In genomic region chr12:71748731-71749130, GRCm38 (mm10) we compare ENCODE assay signal across 8 mouse cellular contexts.
A peak's percentile ranks its signal among the peaks of the same experiment; 100 is the strongest.
DNase-seq lines count a peak whose midpoint lies in the region; ATAC-seq and TF ChIP-seq lines count a peak whose summit lies in the region.

No protein-coding gene starts in this region.

- peak; percentile 76 for ATAC-seq in intestine, embryonic 16.5 days

- no peaks in the 10 kb centered on the region for H3K27me3 ChIP-seq in cerebellum, adult 2 months (ENCODE audit: control insufficient read depth, insufficient read depth, low read length)
- no peaks in the 10 kb centered on the region for H3K27me3 ChIP-seq in intestine, embryonic 16.5 days (replicated peaks; ENCODE audit: control insufficient read depth, insufficient read depth, low read length)

- H3K4me1 ChIP-seq in cerebellum, adult 2 months (ENCODE audit: control insufficient read depth, insufficient read depth, low read length): peaks cover 9% of the 10 kb centered on the region; the same call in 1 of the 2 replicates
- 0 out of 2 replicates have a peak, but pooled peaks cover 11% of the 10 kb centered on the region for H3K4me1 ChIP-seq in intestine, embryonic 16.5 days (ENCODE audit: control insufficient read depth, insufficient read depth, low read length)

- no peak for TF ChIP-seq CTCF in cerebellum, adult 2 months (IDR thresholded peaks at IDR 0.05; ENCODE audit: borderline replicate concordance, insufficient read depth, low read depth, low read length)
- TF ChIP-seq CTCF in left cerebral cortex, adult 2 months (IDR thresholded peaks at IDR 0.05): no peak

- no peak for TF ChIP-seq POLR2A in cerebellum, adult 2 months (IDR thresholded peaks at IDR 0.05; ENCODE audit: borderline replicate concordance, insufficient read depth, low read length)

- no peak overlapping the region for H3K4me3 ChIP-seq in cerebellum, adult 2 months (replicated peaks; ENCODE audit: insufficient read depth, low read depth, low read length)
- H3K4me3 ChIP-seq in intestine, embryonic 16.5 days (ENCODE audit: low read length): no peak overlapping the region
- H3K4me3 ChIP-seq in left cerebral cortex, adult 2 months: no peak overlapping the region

- no peaks in the 10 kb centered on the region for H3K36me3 ChIP-seq in intestine, embryonic 16.5 days (ENCODE audit: control insufficient read depth, insufficient read depth, low read length)

- H3K9ac ChIP-seq in intestine, embryonic 16.5 days (ENCODE audit: low read depth, low read length): peak overlapping the region; percentile 21; the same call in 1 of the 2 replicates

- intact Hi-C loops in left cerebral cortex, adult 2 months (cut with DNase I): loop anchor here (2.0 kb wide), 2 partner anchors 34 to 202 kb away; no protein-coding TSS in a partner anchor

- H3K27ac ChIP-seq in cerebellum, adult 2 months (ENCODE audit: insufficient read depth, low read length): no peak overlapping the region
- peak overlapping the region; percentile 64 for H3K27ac ChIP-seq in intestine, embryonic 16.5 days (ENCODE audit: low read length)
- no peak overlapping the region for H3K27ac ChIP-seq in left cerebral cortex, adult 2 months

- peak; percentile 66 to 87 for DNase-seq in adrenal gland, adult (ENCODE audit: inconsistent age in 2 of 2, low spot score in 1 of 2)
- no peak for DNase-seq in adrenal gland, postnatal 4 days (ENCODE audit: low spot score in 2 of 2)
- peak; percentile 58 to 75 for DNase-seq in cerebellum, adult 2 months
- peak; percentile 56 for DNase-seq in gastrocnemius, postnatal 10 days
- peak; percentile 66 to 78 for DNase-seq in left cerebral cortex, adult 2 months (ENCODE audit: extremely low spot score in 1 of 2, low spot score in 2 of 2)
- DNase-seq in ovary, postnatal 14 days (ENCODE audit: low spot score): peak; percentile 41
- no peak for DNase-seq in c-Kit-positive CD71-positive TER-119-positive erythroid progenitor cells, embryonic 14.5 days (ENCODE audit: low spot score)

- peak overlapping the region; percentile 7; the same call in 1 of the 2 replicates for H3K4me2 ChIP-seq in intestine, embryonic 16.5 days (ENCODE audit: low read depth, low read length)

- no peaks in the 10 kb centered on the region for H3K9me3 ChIP-seq in intestine, embryonic 16.5 days (ENCODE audit: control insufficient read depth, low read length)

- WGBS in cerebellum, adult 2 months: 9% methylated on average over 4 of the region's 4 CpGs
- 39% methylated on average over 4 of the region's 4 CpGs for WGBS in intestine, embryonic 16.5 days

Comparison
In these comparisons a context has a peak if more than half of its experiments do, and no peak if none do; other contexts are left out.
1. DNase-seq: peak in adrenal gland, adult (2 of 2), cerebellum, adult 2 months (2 of 2), gastrocnemius, postnatal 10 days (single experiment), left cerebral cortex, adult 2 months (2 of 2) and ovary, postnatal 14 days (single experiment); none in adrenal gland, postnatal 4 days (0 of 2) and c-Kit-positive CD71-positive TER-119-positive erythroid progenitor cells, embryonic 14.5 days (single experiment).